Mouse (Mus musculus): Measurements from ENCODE around the gene Elf5. TPM values are rescaled to one million over a fixed set of nuclear protein-coding genes. Genes with fewer than 3 reads are reported as not detected.

Gene Elf5
- polyA plus RNA-seq, 1 experiment from 2014 or later = not detected

- 78% methylated on average over 5 of the region's 5 CpGs for WGBS
- H3K9me3 ChIP-seq = no peaks in the 10 kb centered on the region
Measured at GRCm38 (mm10) chr2:103413381-103413780, 1.9 kb downstream of the Elf5 start.

GRCm38 (mm10) chr2:103415774-103416173 lies 4.3 kb downstream of the Elf5 start:
- Histone ChIP-seq H3K9ac (no peak overlapping the region), H3K4me3 (no peak overlapping the region), H3K36me3 (no peaks in the 10 kb centered on the region), H3K4me1 (replicated peaks) (no peaks in the 10 kb centered on the region), H3K9me3 (no peaks in the 10 kb centered on the region), H3K27ac (replicated peaks) (no peak overlapping the region), H3K4me2 (no peak overlapping the region), H3K27me3 (no peaks in the 10 kb centered on the region)
- ATAC-seq (ENCODE audit: low FRiP score, low read depth) = no peak
- WGBS = 94% methylated on average over 3 of the region's 3 CpGs

More at GRCm38 (mm10) chr2:103413381-103413780, 1.9 kb downstream of the Elf5 start:
- no peak overlapping the region for H3K27ac ChIP-seq (replicated peaks)
- no peak overlapping the region for H3K4me3 ChIP-seq
- no peaks in the 10 kb centered on the region for H3K36me3 ChIP-seq
- no peaks in the 10 kb centered on the region for H3K4me1 ChIP-seq (replicated peaks)
- no peak overlapping the region for H3K9ac ChIP-seq
- H3K27me3 ChIP-seq = no peaks in the 10 kb centered on the region
- ATAC-seq (ENCODE audit: low FRiP score, low read depth) = no peak
- H3K4me2 ChIP-seq = no peak overlapping the region

GRCm38 (mm10) chr2:103420650-103421507 lies 9.4 kb downstream of the Elf5 start:
- H3K27ac ChIP-seq (replicated peaks) = no peak overlapping the region
- no peaks in the 10 kb centered on the region for H3K27me3 ChIP-seq
- H3K36me3 ChIP-seq = no peaks in the 10 kb centered on the region
- no peak overlapping the region for H3K4me2 ChIP-seq
- no peaks in the 10 kb centered on the region for H3K9me3 ChIP-seq
- no peak overlapping the region for H3K9ac ChIP-seq
- peaks cover 6% of the 10 kb centered on the region; the same call in 1 of the 2 replicates for H3K4me1 ChIP-seq (replicated peaks)
- 64% methylated on average over 15 of the region's 15 CpGs for WGBS
- no peak overlapping the region for H3K4me3 ChIP-seq
- peak; percentile 59; the same call in 1 of the 2 replicates for ATAC-seq (ENCODE audit: low FRiP score, low read depth)

GRCm38 (mm10) chr2:103423884-103424283 lies 12.4 kb downstream of the Elf5 start:
- Histone ChIP-seq H3K27me3 (no peaks in the 10 kb centered on the region), H3K27ac (replicated peaks) (no peak overlapping the region), H3K4me2 (no peak overlapping the region), H3K4me3 (no peak overlapping the region), H3K9ac (no peak overlapping the region), H3K4me1 (replicated peaks) (peaks cover 6% of the 10 kb centered on the region; the same call in 1 of the 2 replicates), H3K36me3 (no peaks in the 10 kb centered on the region), H3K9me3 (no peaks in the 10 kb centered on the region)
- WGBS = 65% methylated on average over 12 of the region's 12 CpGs
- peak; percentile 46; the same call in 1 of the 2 replicates for ATAC-seq (ENCODE audit: low FRiP score, low read depth)

GRCm38 (mm10) chr2:103424349-103425026 lies 13.0 kb downstream of the Elf5 start:
- no peaks in the 10 kb centered on the region for H3K36me3 ChIP-seq
- H3K9me3 ChIP-seq = no peaks in the 10 kb centered on the region
- no peaks in the 10 kb centered on the region for H3K27me3 ChIP-seq
- no peak overlapping the region for H3K4me2 ChIP-seq
- no peak overlapping the region for H3K4me3 ChIP-seq
- H3K4me1 ChIP-seq (replicated peaks) = peaks cover 6% of the 10 kb centered on the region; the same call in 1 of the 2 replicates
- WGBS = 32% methylated on average over 12 of the region's 12 CpGs
- H3K9ac ChIP-seq = no peak overlapping the region
- no peak overlapping the region for H3K27ac ChIP-seq (replicated peaks)
- peak; percentile 73 for ATAC-seq (ENCODE audit: low FRiP score, low read depth)

- Histone ChIP-seq H3K36me3 (no peaks in the 10 kb centered on the region), H3K4me1 (replicated peaks) (peaks cover 6% of the 10 kb centered on the region; the same call in 1 of the 2 replicates), H3K9ac (no peak overlapping the region), H3K4me3 (no peak overlapping the region), H3K27me3 (no peaks in the 10 kb centered on the region), H3K27ac (replicated peaks) (no peak overlapping the region), H3K4me2 (no peak overlapping the region), H3K9me3 (no peaks in the 10 kb centered on the region)
- WGBS = 82% methylated on average over 11 of the region's 11 CpGs
- no peak for ATAC-seq (ENCODE audit: low FRiP score, low read depth)
Measured at GRCm38 (mm10) chr2:103425456-103426063, 14.1 kb downstream of the Elf5 start.

GRCm38 (mm10) chr2:103428356-103428755 lies 16.9 kb downstream of the Elf5 start:
- no peak overlapping the region for H3K4me3 ChIP-seq
- 88% methylated on average over 3 of the region's 3 CpGs for WGBS
- H3K36me3 ChIP-seq = no peaks in the 10 kb centered on the region
- no peak overlapping the region for H3K9ac ChIP-seq
- no peak for ATAC-seq (ENCODE audit: low FRiP score, low read depth)
- H3K27ac ChIP-seq (replicated peaks) = no peak overlapping the region
- H3K27me3 ChIP-seq = no peaks in the 10 kb centered on the region
- H3K4me2 ChIP-seq = no peak overlapping the region
- H3K4me1 ChIP-seq (replicated peaks) = no peaks in the 10 kb centered on the region
- H3K9me3 ChIP-seq = no peaks in the 10 kb centered on the region

GRCm38 (mm10) chr2:103430712-103431111 lies 19.2 kb downstream of the Elf5 start:
- whole genome bisulfite sequencing = 59% methylated on average over 1 of the region's 1 CpGs
- H3K27ac ChIP-seq (replicated peaks) = no peak overlapping the region
- no peak overlapping the region for H3K4me3 ChIP-seq
- no peak for ATAC-seq (ENCODE audit: low FRiP score, low read depth)
- H3K9ac ChIP-seq = no peak overlapping the region
- H3K27me3 ChIP-seq = no peaks in the 10 kb centered on the region
- no peak overlapping the region for H3K4me2 ChIP-seq
- H3K9me3 ChIP-seq = no peaks in the 10 kb centered on the region
- no peaks in the 10 kb centered on the region for H3K36me3 ChIP-seq
- no peaks in the 10 kb centered on the region for H3K4me1 ChIP-seq (replicated peaks)

GRCm38 (mm10) chr2:103432695-103433275 lies 21.3 kb downstream of the Elf5 start:
- Histone ChIP-seq H3K9me3 (no peaks in the 10 kb centered on the region), H3K27me3 (no peaks in the 10 kb centered on the region), H3K36me3 (no peaks in the 10 kb centered on the region), H3K27ac (replicated peaks) (no peak overlapping the region), H3K4me2 (no peak overlapping the region), H3K4me3 (no peak overlapping the region), H3K4me1 (replicated peaks) (no peaks in the 10 kb centered on the region), H3K9ac (no peak overlapping the region)
- ATAC-seq (ENCODE audit: low FRiP score, low read depth) = no peak
- WGBS = 80% methylated on average over 8 of the region's 8 CpGs

GRCm38 (mm10) chr2:103435110-103435509 lies 23.6 kb downstream of the Elf5 start:
- no peak for ATAC-seq (ENCODE audit: low FRiP score, low read depth)
- H3K4me1 ChIP-seq (replicated peaks) = no peaks in the 10 kb centered on the region
- no peaks in the 10 kb centered on the region for H3K9me3 ChIP-seq
- no peak overlapping the region for H3K9ac ChIP-seq
- WGBS = 82% methylated on average over 2 of the region's 2 CpGs
- no peak overlapping the region for H3K27ac ChIP-seq (replicated peaks)
- no peaks in the 10 kb centered on the region for H3K36me3 ChIP-seq
- H3K27me3 ChIP-seq = no peaks in the 10 kb centered on the region
- H3K4me3 ChIP-seq = no peak overlapping the region
- H3K4me2 ChIP-seq = no peak overlapping the region

GRCm38 (mm10) chr2:103436534-103436933 lies 25.0 kb downstream of the Elf5 start:
- Histone ChIP-seq H3K27me3 (no peaks in the 10 kb centered on the region), H3K9ac (no peak overlapping the region), H3K36me3 (no peaks in the 10 kb centered on the region), H3K4me1 (replicated peaks) (no peaks in the 10 kb centered on the region), H3K27ac (replicated peaks) (no peak overlapping the region), H3K4me3 (no peak overlapping the region), H3K9me3 (no peaks in the 10 kb centered on the region), H3K4me2 (no peak overlapping the region)
- 60% methylated on average over 5 of the region's 5 CpGs for WGBS
- ATAC-seq (ENCODE audit: low FRiP score, low read depth) = no peak
